ENCODE assay signal across 19 mouse cellular contexts in genomic region chr2:180857121-180857520, GRCm38 (mm10).
DNase-seq lines count a peak whose midpoint lies in the region; ATAC-seq lines count a peak whose summit lies in the region.
"Had no signal": no experiment of that assay in that cellular context is flagged by ENCODE, and none has a peak within 500 bp of the region (broad histone marks: within the 10 kb centered on the region; RNA-seq: fewer than 3 reads in every experiment).

No protein-coding gene starts in this region.

- ATAC-seq in midbrain, embryonic 11.5 days (ENCODE audit: low FRiP score), result no peak
- ATAC-seq in midbrain, embryonic 13.5 days, result peak; percentile 68
- ATAC-seq in neural tube, embryonic 15.5 days (ENCODE audit: low FRiP score), result peak; percentile 65
- ATAC-seq: liver, postnatal 0 days had no signal

- no peak overlapping the region for H3K4me2 ChIP-seq in midbrain, embryonic 11.5 days
- H3K4me2 ChIP-seq in midbrain, embryonic 13.5 days (replicated peaks), result no peak overlapping the region
- H3K4me2 ChIP-seq in neural tube, embryonic 15.5 days, result no peak overlapping the region
- H3K4me2 ChIP-seq: embryonic facial prominence, embryonic 12.5 days; stomach, embryonic 15.5 days had no signal

- H3K9ac ChIP-seq in midbrain, embryonic 11.5 days (ENCODE audit: low read length), result no peak overlapping the region
- H3K9ac ChIP-seq in midbrain, embryonic 13.5 days (replicated peaks), result no peak overlapping the region
- no peak overlapping the region for H3K9ac ChIP-seq in neural tube, embryonic 15.5 days (replicated peaks)
- H3K9ac ChIP-seq: embryonic facial prominence, embryonic 12.5 days; liver, postnatal 0 days; stomach, embryonic 15.5 days had no signal

- no peaks in the 10 kb centered on the region for H3K9me3 ChIP-seq in midbrain, embryonic 10.5 days (replicated peaks)
- no peaks in the 10 kb centered on the region for H3K9me3 ChIP-seq in midbrain, embryonic 11.5 days (ENCODE audit: control insufficient read depth, low read length)
- H3K9me3 ChIP-seq in hindbrain, embryonic 10.5 days, result no peaks in the 10 kb centered on the region
- H3K9me3 ChIP-seq in midbrain, embryonic 13.5 days, result no peaks in the 10 kb centered on the region
- H3K9me3 ChIP-seq in neural tube, embryonic 15.5 days (replicated peaks), result no peaks in the 10 kb centered on the region
- H3K9me3 ChIP-seq: embryonic facial prominence, embryonic 12.5 days; stomach, embryonic 15.5 days had no signal

- H3K27ac ChIP-seq in midbrain, embryonic 10.5 days (replicated peaks), result peak overlapping the region; percentile 52
- no peak overlapping the region for H3K27ac ChIP-seq in midbrain, embryonic 11.5 days (ENCODE audit: low read depth, low read length)
- peak overlapping the region; percentile 64 for H3K27ac ChIP-seq in hindbrain, embryonic 10.5 days
- H3K27ac ChIP-seq in midbrain, embryonic 13.5 days, result no peak overlapping the region
- H3K27ac ChIP-seq in neural tube, embryonic 15.5 days (replicated peaks), result no peak overlapping the region
- H3K27ac ChIP-seq: embryonic facial prominence, embryonic 12.5 days; stomach, embryonic 15.5 days had no signal

- no peak for DNase-seq in midbrain, embryonic 10.5 days (ENCODE audit: low spot score)
- DNase-seq in midbrain, embryonic 11.5 days (ENCODE audit: low spot score, missing footprints), result no peak
- no peak for DNase-seq in hindbrain, embryonic 10.5 days (ENCODE audit: low spot score)
- no peak for DNase-seq in lung, adult 18-20 months
- DNase-seq in adrenal gland, postnatal 4 days (ENCODE audit: low spot score in 2 of 2), result no peak
- DNase-seq in cerebellum, postnatal 4 days (ENCODE audit: low spot score in 2 of 2), result no peak
- DNase-seq: adrenal gland, adult 2 months; cerebellum, adult 11-12 months; heart, adult 18-20 months; kidney, adult 2 months; kidney, postnatal 14 days; liver; liver, postnatal 0 days; spleen, adult 18-20 months; thymus, adult 2 months had no signal

- WGBS in midbrain, embryonic 10.5 days, result 62% methylated on average over 8 of the region's 8 CpGs
- WGBS in midbrain, embryonic 11.5 days, result 62% methylated on average over 8 of the region's 8 CpGs
- WGBS in hindbrain, embryonic 10.5 days, result 49% methylated on average over 8 of the region's 8 CpGs
- WGBS in midbrain, embryonic 13.5 days, result 45% methylated on average over 8 of the region's 8 CpGs
- WGBS in neural tube, embryonic 15.5 days, result 40% methylated on average over 8 of the region's 8 CpGs

- H3K4me1 ChIP-seq in midbrain, embryonic 10.5 days, result peaks cover 49% of the 10 kb centered on the region
- peaks cover 24% of the 10 kb centered on the region for H3K4me1 ChIP-seq in midbrain, embryonic 11.5 days (ENCODE audit: control insufficient read depth, insufficient read depth, low read length)
- peaks cover 53% of the 10 kb centered on the region for H3K4me1 ChIP-seq in hindbrain, embryonic 10.5 days (replicated peaks)
- H3K4me1 ChIP-seq in midbrain, embryonic 13.5 days (replicated peaks), result peaks cover 55% of the 10 kb centered on the region
- H3K4me1 ChIP-seq in neural tube, embryonic 15.5 days, result peaks cover 38% of the 10 kb centered on the region
- H3K4me1 ChIP-seq: embryonic facial prominence, embryonic 12.5 days; stomach, embryonic 15.5 days had no signal

- peaks cover 18% of the 10 kb centered on the region; the same call in 1 of the 2 replicates for H3K27me3 ChIP-seq in midbrain, embryonic 10.5 days (ENCODE audit: low read depth, poor library complexity, severe bottlenecking)
- no peaks in the 10 kb centered on the region for H3K27me3 ChIP-seq in midbrain, embryonic 11.5 days (ENCODE audit: control insufficient read depth, insufficient read depth, low read length)
- peaks cover 28% of the 10 kb centered on the region for H3K27me3 ChIP-seq in hindbrain, embryonic 10.5 days (ENCODE audit: insufficient read depth, poor library complexity, severe bottlenecking)
- H3K27me3 ChIP-seq in midbrain, embryonic 13.5 days, result peaks cover 12% of the 10 kb centered on the region
- H3K27me3 ChIP-seq in neural tube, embryonic 15.5 days (replicated peaks), result peaks cover 12% of the 10 kb centered on the region

- H3K36me3 ChIP-seq in midbrain, embryonic 10.5 days, result no peaks in the 10 kb centered on the region
- H3K36me3 ChIP-seq in midbrain, embryonic 11.5 days (ENCODE audit: control insufficient read depth, insufficient read depth, low read length), result no peaks in the 10 kb centered on the region
- no peaks in the 10 kb centered on the region for H3K36me3 ChIP-seq in hindbrain, embryonic 10.5 days
- H3K36me3 ChIP-seq in midbrain, embryonic 13.5 days, result no peaks in the 10 kb centered on the region
- H3K36me3 ChIP-seq in neural tube, embryonic 15.5 days, result no peaks in the 10 kb centered on the region
- H3K36me3 ChIP-seq: embryonic facial prominence, embryonic 12.5 days; stomach, embryonic 15.5 days had no signal

- no peak overlapping the region for H3K4me3 ChIP-seq in midbrain, embryonic 10.5 days
- H3K4me3 ChIP-seq in midbrain, embryonic 11.5 days (ENCODE audit: low read depth, low read length), result no peak overlapping the region
- H3K4me3 ChIP-seq in hindbrain, embryonic 10.5 days, result no peak overlapping the region
- H3K4me3 ChIP-seq in midbrain, embryonic 13.5 days (replicated peaks), result no peak overlapping the region
- no peak overlapping the region for H3K4me3 ChIP-seq in neural tube, embryonic 15.5 days (replicated peaks)
- H3K4me3 ChIP-seq: embryonic facial prominence, embryonic 12.5 days; stomach, embryonic 15.5 days had no signal

Comparison
In these comparisons a context has a peak if more than half of its experiments do, and no peak if none do; other contexts are left out.
1. H3K27ac ChIP-seq: peak in midbrain, embryonic 10.5 days (single experiment) and hindbrain, embryonic 10.5 days (single experiment); none in midbrain, embryonic 11.5 days (single experiment), midbrain, embryonic 13.5 days (single experiment) and neural tube, embryonic 15.5 days (single experiment).